Mouse (Mus musculus): ENCODE measurements around the gene Zfp791. TPM values are rescaled to one million over a fixed set of nuclear protein-coding genes. Genes with fewer than 3 reads are reported as not detected.

Zfp791 gene
- total and polyA plus RNA-seq, 3 experiments = 0.03 TPM; not detected in 2

- no peaks in the 10 kb centered on the region for H3K9me3 ChIP-seq (replicated peaks; ENCODE audit: insufficient read depth, low read length)
- no peaks in the 10 kb centered on the region for H3K4me1 ChIP-seq (ENCODE audit: control insufficient read depth in 1 of 2, insufficient read depth in 2 of 2, low read length in 2 of 2)
- H3K36me3 ChIP-seq (ENCODE audit: control insufficient read depth in 1 of 2, insufficient read depth in 2 of 2, low read length in 2 of 2) = no peaks in the 10 kb centered on the region; a peak in 1 of 4 replicates
- H3K27ac ChIP-seq (ENCODE audit: control insufficient read depth, low read depth, low read length) = no peak overlapping the region
- no peak for DNase-seq (ENCODE audit: low read depth, low spot score)
- no peak overlapping the region for H3K4me3 ChIP-seq (ENCODE audit: control insufficient read depth in 1 of 2, insufficient read depth in 1 of 2, low read depth in 2 of 2, low read length in 2 of 2)
- H3K27me3 ChIP-seq (ENCODE audit: control insufficient read depth in 1 of 2, insufficient read depth in 2 of 2, low read length in 2 of 2) = no peaks in the 10 kb centered on the region
- TF ChIP-seq MAZ (IDR thresholded peaks at IDR 0.05; ENCODE audit: low read depth, low read length) (no peak), ZC3H11A (IDR thresholded peaks at IDR 0.05; ENCODE audit: low read depth, low read length) (no peak), RAD21 (IDR thresholded peaks at IDR 0.05; ENCODE audit: low read depth, low read length) (no peak), SMC3 (IDR thresholded peaks at IDR 0.05; ENCODE audit: low read depth, low read length) (no peak), TAL1 (IDR thresholded peaks at IDR 0.05; ENCODE audit: low read length) (no peak), UBTF (IDR thresholded peaks at IDR 0.05; ENCODE audit: borderline replicate concordance, insufficient read depth, low read depth, low read length) (no peak), RCOR1 (IDR thresholded peaks at IDR 0.05; ENCODE audit: low read depth, low read length) (no peak), MEF2A (IDR thresholded peaks at IDR 0.05; ENCODE audit: extremely low read depth, insufficient replicate concordance, low read depth, low read length, poor library complexity, severe bottlenecking) (no peak), NRF1 (IDR thresholded peaks at IDR 0.05; ENCODE audit: insufficient read depth, low read depth, low read length, poor library complexity, severe bottlenecking) (no peak), MYC (IDR thresholded peaks at IDR 0.05; ENCODE audit: low read depth, low read length) (no peak), USF2 (IDR thresholded peaks at IDR 0.05; ENCODE audit: borderline replicate concordance in 1 of 2, insufficient read depth in 1 of 2, low read depth in 1 of 2, low read length in 2 of 2) (no peak), TCF12 (IDR thresholded peaks at IDR 0.05; ENCODE audit: low read depth, low read length) (no peak), TBP (IDR thresholded peaks at IDR 0.05; ENCODE audit: low read depth, low read length) (no peak)
- H3K79me2 ChIP-seq (ENCODE audit: control insufficient read depth, insufficient read depth, low read length, poor library complexity) = no peaks in the 10 kb centered on the region
- H3K9ac ChIP-seq (ENCODE audit: control insufficient read depth, low read depth, low read length, poor library complexity, severe bottlenecking) = no peak overlapping the region
Measured at GRCm38 (mm10) chr8:85090856-85091255, 32.0 kb downstream of the Zfp791 start.

GRCm38 (mm10) chr8:85088771-85089170 lies 34.1 kb downstream of the Zfp791 start:
- Histone ChIP-seq H3K9ac (ENCODE audit: control insufficient read depth, low read depth, low read length, poor library complexity, severe bottlenecking) (no peak overlapping the region), H3K27me3 (ENCODE audit: control insufficient read depth in 1 of 2, insufficient read depth in 2 of 2, low read length in 2 of 2) (no peaks in the 10 kb centered on the region), H3K36me3 (ENCODE audit: control insufficient read depth in 1 of 2, insufficient read depth in 2 of 2, low read length in 2 of 2) (peaks cover 0 to 13% of the 10 kb centered on the region in 2 experiments; a peak in 2 of 4 replicates), H3K4me3 (ENCODE audit: control insufficient read depth in 1 of 2, insufficient read depth in 1 of 2, low read depth in 2 of 2, low read length in 2 of 2) (no peak overlapping the region), H3K27ac (ENCODE audit: control insufficient read depth, low read depth, low read length) (no peak overlapping the region), H3K4me1 (ENCODE audit: control insufficient read depth in 1 of 2, insufficient read depth in 2 of 2, low read length in 2 of 2) (peaks cover 7 to 15% of the 10 kb centered on the region in 2 experiments), H3K9me3 (replicated peaks; ENCODE audit: insufficient read depth, low read length) (no peaks in the 10 kb centered on the region), H3K79me2 (ENCODE audit: control insufficient read depth, insufficient read depth, low read length, poor library complexity) (no peaks in the 10 kb centered on the region)
- DNase-seq (ENCODE audit: low read depth, low spot score) = no peak
- TF ChIP-seq CTCF (IDR thresholded peaks at IDR 0.05 in 2 of 3, conservative IDR thresholded peaks at IDR 0.05 in 1 of 3; ENCODE audit: control insufficient read depth in 1 of 3, insufficient read depth in 1 of 3, low read depth in 2 of 3, low read length in 3 of 3, poor library complexity in 1 of 3, severe bottlenecking in 1 of 3) = no peak
- no peak for TF ChIP-seq ZC3H11A (IDR thresholded peaks at IDR 0.05; ENCODE audit: low read depth, low read length)
- no peak for TF ChIP-seq GATA1 (IDR thresholded peaks at IDR 0.05; ENCODE audit: low read depth, low read length)
- TF ChIP-seq POLR2A (IDR thresholded peaks at IDR 0.05; ENCODE audit: control insufficient read depth in 1 of 2, insufficient read depth in 1 of 2, low read depth in 1 of 2, low read length in 2 of 2, poor library complexity in 1 of 2) = no peak
- TF ChIP-seq MYB (IDR thresholded peaks at IDR 0.05; ENCODE audit: low read depth, low read length) = no peak
- no peak for TF ChIP-seq E2F4 (IDR thresholded peaks at IDR 0.05; ENCODE audit: borderline replicate concordance, low read depth, low read length)
- TF ChIP-seq EP300 (IDR thresholded peaks at IDR 0.05; ENCODE audit: low read depth in 1 of 2, low read length in 2 of 2) = no peak
- no peak for TF ChIP-seq TBP (IDR thresholded peaks at IDR 0.05; ENCODE audit: low read depth, low read length)
- no peak for TF ChIP-seq USF1 (IDR thresholded peaks at IDR 0.05; ENCODE audit: low read depth, low read length)
- TF ChIP-seq MYC (IDR thresholded peaks at IDR 0.05; ENCODE audit: low read depth, low read length) = no peak
- TF ChIP-seq MAX (IDR thresholded peaks at IDR 0.05; ENCODE audit: low read length) = no peak
- no peak for TF ChIP-seq RCOR1 (IDR thresholded peaks at IDR 0.05; ENCODE audit: low read depth, low read length)
- no peak for TF ChIP-seq NRF1 (IDR thresholded peaks at IDR 0.05; ENCODE audit: insufficient read depth, low read depth, low read length, poor library complexity, severe bottlenecking)

Data from MEL (cell line).